Mouse (Mus musculus) E14TG2a.4 (cell line): Measurements from ENCODE around the gene Trim65.

Experiments
- H3K27me3 ChIP-seq: 2 replicates; pipeline ENCODE4 v1.6.1; 2014; ENCODE audit warnings: low read length, control low read depth; ENCODE audit not compliant: insufficient read depth
- H3K36me3 ChIP-seq: 2 replicates; pipeline ENCODE4 v1.6.1; 2014; ENCODE audit warnings: low read length, control low read depth; ENCODE audit not compliant: insufficient read depth
- H3K4me1 ChIP-seq: replicated peaks from 2 replicates; pipeline ENCODE4 v1.6.1; 2014; ENCODE audit warnings: low read depth, low read length, control low read depth
- H3K4me3 ChIP-seq: replicated peaks from 2 replicates; pipeline ENCODE4 v1.5.1; 2014; ENCODE audit warnings: mild to moderate bottlenecking, low read length
- H3K9me3 ChIP-seq: 2 replicates; pipeline ENCODE4 v1.6.1; 2014; ENCODE audit warnings: low read length, control low read depth
- CTCF ChIP-seq: conservative IDR thresholded peaks from 2 replicates; pipeline ENCODE4 v1.5.1; 2014; ENCODE audit warnings: low read length
- NANOG ChIP-seq: IDR thresholded peaks from 2 replicates; pipeline ENCODE4 v1.6.1; 2014; ENCODE audit warnings: borderline replicate concordance, low read length, mixed read lengths
- POU5F1 ChIP-seq: IDR thresholded peaks from 2 replicates; pipeline ENCODE4 v1.6.1; 2014; ENCODE audit warnings: low read length, borderline replicate concordance

Gene Trim65

DNA sequence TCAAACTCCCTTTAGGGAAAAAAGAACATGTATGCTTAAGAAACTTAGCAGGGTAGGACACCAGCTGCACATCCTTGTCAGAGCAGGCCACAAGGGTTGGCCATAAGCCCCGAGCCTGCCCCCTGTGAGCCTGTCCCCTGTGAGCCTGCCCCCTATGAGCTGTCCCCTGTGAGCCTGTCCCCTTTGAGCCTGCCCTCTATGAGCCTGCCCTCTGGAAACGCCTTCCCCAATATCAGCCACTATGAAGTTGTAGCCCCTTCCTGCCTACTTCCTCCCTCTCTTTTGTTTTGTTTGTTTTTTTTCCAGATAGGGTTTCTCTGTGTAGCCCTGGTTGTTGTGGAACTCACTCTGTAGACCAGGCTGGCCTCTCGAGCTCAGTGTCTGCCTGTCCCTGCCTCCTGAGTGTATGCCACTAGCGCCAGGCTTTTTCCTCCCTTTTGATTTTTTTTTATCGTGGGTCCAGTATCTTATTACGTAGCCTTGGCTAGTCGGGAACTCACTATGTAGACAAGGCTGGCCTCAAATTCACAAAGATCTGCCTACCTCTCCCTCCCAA, 56.4 kb downstream of the Trim65 start:
- TF ChIP-seq CTCF = no peak
- no peak for TF ChIP-seq POU5F1
- no peak for TF ChIP-seq NANOG
- H3K4me1 ChIP-seq = peaks cover 42% of the 10 kb centered on the region
- H3K9me3 ChIP-seq = no peaks in the 10 kb centered on the region
- H3K4me3 ChIP-seq = no peak overlapping the region
- H3K36me3 ChIP-seq = peaks cover 10% of the 10 kb centered on the region
- no peaks in the 10 kb centered on the region for H3K27me3 ChIP-seq

DNA sequence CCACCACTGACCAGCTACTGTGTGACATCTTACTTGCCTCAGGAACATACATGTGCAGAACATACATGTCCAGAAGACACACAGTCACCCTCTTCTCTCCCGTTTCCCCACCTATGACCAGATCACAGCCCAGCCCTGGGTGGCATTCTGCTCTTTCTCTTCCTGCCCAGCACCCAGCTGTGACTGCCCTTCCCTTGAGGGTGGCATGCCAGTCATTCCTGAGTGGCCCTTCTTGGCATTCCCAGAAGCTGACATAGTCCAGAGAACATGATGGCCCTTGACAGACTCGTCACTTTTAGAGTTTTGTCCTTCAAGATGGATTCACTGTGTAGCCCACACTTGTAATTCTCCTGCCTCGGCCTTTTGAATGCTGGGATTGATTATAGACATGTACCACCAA, 58.3 kb downstream of the Trim65 start:
- no peaks in the 10 kb centered on the region for H3K9me3 ChIP-seq
- H3K4me1 ChIP-seq = peaks cover 23% of the 10 kb centered on the region
- TF ChIP-seq POU5F1 (no peak), NANOG (no peak), CTCF (no peak)
- no peaks in the 10 kb centered on the region for H3K36me3 ChIP-seq
- H3K4me3 ChIP-seq = no peak overlapping the region
- 0 out of 2 replicates have a peak, but pooled peaks cover 3% of the 10 kb centered on the region for H3K27me3 ChIP-seq
